Mouse (Mus musculus) 416B (cell line): ENCODE measurements around the gene Elp5.
"Not testable (repeated sequence)": the region's sequence is repeated elsewhere in the genome, so short reads cannot be mapped to it uniquely, and the experiment has no call there.

Experiments
- DNase-seq: peaks from one replicate; pipeline ENCODE4 v3.0.0; 2011; ENCODE audit warnings: low read depth

The Elp5 gene

GRCm38 (mm10) chr11:69956218-69956617, 26.1 kb downstream of the Elp5 start:
- DNase-seq: peak; percentile 60

DNA sequence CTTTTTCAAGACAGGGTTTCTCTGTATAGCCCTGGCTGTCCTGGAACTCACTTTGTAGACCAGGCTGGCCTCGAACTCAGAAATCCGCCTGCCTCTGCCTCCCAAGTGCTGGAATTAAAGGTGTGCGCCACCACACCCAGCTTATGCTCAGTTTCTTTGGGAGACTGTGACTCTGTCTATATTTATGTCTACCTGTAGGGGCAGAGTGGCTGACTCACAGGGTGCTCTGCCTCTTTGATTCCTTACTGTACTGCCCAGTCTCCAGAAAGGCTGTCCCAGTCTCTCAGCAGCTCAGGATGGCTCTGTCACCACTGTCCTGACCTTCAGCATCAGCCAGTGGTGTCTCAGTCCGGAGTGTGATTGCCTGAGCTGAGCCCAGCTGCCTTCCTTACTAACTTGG, 26.7 kb downstream of the Elp5 start:
- DNase-seq: not testable (repeated sequence)

- no peak for DNase-seq
These were observed 28.9 kb downstream of the Elp5 start for GRCm38 (mm10) chr11:69953267-69953915.

DNA sequence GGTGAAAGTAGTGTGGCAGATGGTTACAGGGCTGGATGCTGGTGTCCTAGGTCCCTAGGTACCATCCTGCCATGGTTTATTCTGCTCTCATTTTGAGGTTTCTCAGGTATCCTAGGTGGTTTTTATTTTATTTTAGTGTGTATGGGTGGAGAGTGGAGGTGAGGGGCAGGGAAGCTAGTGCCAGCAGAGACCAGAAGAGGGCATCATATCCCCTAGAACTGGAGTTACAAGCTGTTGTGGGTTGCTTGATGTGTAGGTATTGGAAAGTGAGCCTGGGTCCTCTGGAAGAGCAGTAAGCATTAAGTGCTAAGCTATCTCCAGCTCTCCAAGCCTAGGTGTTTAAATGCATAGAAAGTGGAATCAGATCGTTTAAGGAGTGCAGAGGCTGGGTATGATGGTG, 30.0 kb downstream of the Elp5 start:
- DNase-seq: peak; percentile 46

GRCm38 (mm10) chr11:69950807-69951459, 31.4 kb downstream of the Elp5 start:
- DNase-seq: peak; percentile 50

- DNase-seq: peak; percentile 90
These were observed 33.6 kb downstream of the Elp5 start for GRCm38 (mm10) chr11:69948763-69949150.

- DNase-seq: peak; percentile 92
These were observed 34.1 kb downstream of the Elp5 start, which contains the start of gene Slc2a4 for GRCm38 (mm10) chr11:69948066-69948762. Slc2a4 (minus strand) TSS chr11:69948188.

- DNase-seq: peak; percentile 52
These were observed 34.8 kb downstream of the Elp5 start for GRCm38 (mm10) chr11:69947337-69948065.

- no peak for DNase-seq
These were observed 36.1 kb downstream of the Elp5 start for GRCm38 (mm10) chr11:69945997-69946891.

GRCm38 (mm10) chr11:69945216-69945615, 37.1 kb downstream of the Elp5 start:
- no peak for DNase-seq

DNA sequence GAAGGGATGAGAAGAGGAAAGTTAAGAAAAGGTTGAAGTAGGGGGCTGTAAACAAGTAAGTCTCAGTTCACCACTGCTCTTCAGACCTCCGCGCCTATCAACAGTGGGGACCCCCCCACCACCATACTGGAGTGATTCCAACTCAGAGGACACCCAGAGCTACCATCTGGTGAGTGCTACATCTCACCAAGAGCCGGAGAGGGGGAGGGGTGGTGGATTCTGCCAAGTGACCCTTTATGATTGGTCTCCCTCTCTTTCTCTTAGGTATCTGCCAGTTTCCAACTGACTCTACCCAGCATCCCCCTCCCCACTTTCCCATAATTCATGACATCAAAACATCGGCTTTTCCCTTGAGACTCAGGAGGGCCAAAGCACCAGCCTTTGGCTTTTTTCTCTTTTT, 41.4 kb downstream of the Elp5 start:
- no peak for DNase-seq

DNA sequence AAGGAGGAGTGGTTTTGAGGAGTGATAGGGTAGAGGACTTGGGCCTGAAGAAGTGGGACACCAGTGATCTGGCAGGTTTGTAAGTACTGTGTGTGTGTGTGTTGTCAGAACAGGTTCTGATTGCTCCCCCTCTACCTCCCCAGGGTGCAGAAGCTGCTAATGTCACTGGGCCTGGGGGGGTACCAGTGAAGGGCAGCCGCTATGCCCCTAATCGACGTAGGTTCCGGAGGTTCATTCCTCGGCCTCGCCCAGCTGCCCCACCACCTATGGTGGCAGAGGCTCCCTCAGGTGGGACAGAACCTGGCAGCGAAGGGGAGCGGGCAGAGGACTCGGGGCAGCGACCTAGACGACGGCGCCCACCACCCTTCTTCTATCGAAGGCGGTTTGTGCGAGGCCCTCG, 42.6 kb downstream of the Elp5 start:
- no peak for DNase-seq

DNA sequence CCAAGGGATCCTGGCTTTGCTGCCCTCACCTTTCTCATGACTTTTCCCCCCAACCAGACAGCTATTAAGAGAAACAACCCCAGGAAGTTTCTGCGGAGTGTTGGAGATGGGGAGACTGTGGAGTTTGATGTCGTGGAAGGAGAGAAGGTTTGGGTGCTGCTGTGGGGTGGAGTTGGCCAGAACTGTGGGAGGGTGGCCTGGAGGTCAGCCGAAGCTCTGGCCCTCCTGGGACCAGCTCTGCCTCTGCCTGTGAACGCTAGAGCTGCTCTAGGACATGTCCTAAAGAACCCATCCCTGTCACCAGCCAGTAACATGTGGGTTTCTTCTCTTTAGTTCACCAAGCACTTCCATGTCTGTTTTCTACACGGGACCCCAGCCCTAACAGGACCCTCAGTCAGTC, 43.1 kb downstream of the Elp5 start:
- DNase-seq: no peak

GRCm38 (mm10) chr11:69938401-69938979, 43.8 kb downstream of the Elp5 start:
- no peak for DNase-seq

DNA sequence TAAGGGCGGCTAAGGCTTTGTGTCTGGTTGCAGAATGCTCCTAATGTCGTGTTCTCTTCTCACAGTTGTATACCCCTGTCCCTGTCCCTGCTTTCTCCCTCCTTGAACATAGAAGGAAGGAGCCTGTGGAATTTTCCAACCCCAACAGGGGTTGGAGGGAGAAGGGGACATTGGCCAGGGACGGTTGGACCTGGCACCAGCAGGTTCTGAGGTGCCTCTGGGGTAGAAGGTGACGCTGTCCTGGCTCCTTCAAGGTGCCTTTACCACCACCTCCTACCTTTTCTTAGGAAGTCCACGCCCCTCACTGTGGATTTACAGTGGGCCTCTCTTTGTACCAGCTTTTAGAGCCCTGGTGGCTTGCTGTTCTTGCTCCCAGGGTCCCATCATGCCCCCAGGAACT, 44.5 kb downstream of the Elp5 start:
- DNase-seq: no peak

- DNase-seq: no peak
These were observed 44.9 kb downstream of the Elp5 start for GRCm38 (mm10) chr11:69937385-69937784.

- DNase-seq: no peak
These were observed 45.5 kb downstream of the Elp5 start for GRCm38 (mm10) chr11:69936714-69937347.

GRCm38 (mm10) chr11:69936156-69936555, 46.2 kb downstream of the Elp5 start:
- no peak for DNase-seq

- DNase-seq: no peak
These were observed 47.0 kb downstream of the Elp5 start, which contains the start of gene Ybx2 for GRCm38 (mm10) chr11:69935137-69935879. Ybx2 (plus strand) TSS chr11:69935796.

- no peak for DNase-seq
These were observed 47.6 kb downstream of the Elp5 start for GRCm38 (mm10) chr11:69934681-69935080.
